Mouse (Mus musculus) heart, adult 2 months (tissue): ENCODE results near the gene Napsa. TPM values are rescaled to one million over a fixed set of nuclear protein-coding genes. Genes with fewer than 3 reads are reported as not detected.

Experiments
- DNase-seq, 2 experiments: peaks; one replicate each; pipeline ENCODE4 v3.0.0; 2021
- H3K27ac ChIP-seq: fragments of 200-600 bp; 2 replicates; pipeline ENCODE4 v1.8.1; 2022
- H3K27me3 ChIP-seq: fragments of 200-500 bp; 2 replicates; pipeline ENCODE4 v1.6.1; 2012; ENCODE audit warnings: mild to moderate bottlenecking, low read length, inconsistent platforms, mixed read lengths; ENCODE audit not compliant: control insufficient read depth, insufficient read depth
- H3K36me3 ChIP-seq: fragments of 200-500 bp; 2 replicates; pipeline ENCODE4 v1.6.1; 2012; ENCODE audit warnings: low read length, inconsistent platforms; ENCODE audit not compliant: control insufficient read depth, insufficient read depth
- H3K4me1 ChIP-seq: fragments of 200-500 bp; 2 replicates; pipeline ENCODE4 v1.6.1; 2011; ENCODE audit warnings: low read length; ENCODE audit not compliant: control insufficient read depth, insufficient read depth
- H3K4me3 ChIP-seq: fragments of 200-600 bp; 2 replicates; pipeline ENCODE4 v1.8.1; 2022
- H3K79me2 ChIP-seq: fragments of 200-500 bp; replicated peaks from 2 replicates; pipeline ENCODE4 v1.6.1; 2012; ENCODE audit warnings: mild to moderate bottlenecking, inconsistent platforms, low read length, moderate library complexity, mixed read lengths; ENCODE audit not compliant: control insufficient read depth, insufficient read depth
- H3K9ac ChIP-seq: fragments of 200-500 bp; 2 replicates; pipeline ENCODE4 v1.6.1; 2012; ENCODE audit warnings: low read depth, mild to moderate bottlenecking, control low read depth, inconsistent platforms, low read length, mixed read lengths
- CTCF ChIP-seq: fragments of 200-600 bp; IDR thresholded peaks from 2 replicates; pipeline ENCODE4 v1.8.1; 2022; ENCODE audit warnings: antibody characterized with exemption, mild to moderate bottlenecking, moderate library complexity
- EP300 ChIP-seq: fragments of 200-500 bp; IDR thresholded peaks from 2 replicates; pipeline ENCODE4 v1.6.1; 2011; ENCODE audit warnings: low read depth, low read length, control low read depth; ENCODE audit not compliant: insufficient read depth
- POLR2A ChIP-seq: fragments of 200-500 bp; IDR thresholded peaks from 2 replicates; pipeline ENCODE4 v1.6.1; 2011; ENCODE audit warnings: mild to moderate bottlenecking, low read depth, low read length, control low read depth; ENCODE audit not compliant: insufficient read depth
- WGBS: fragments of 180-500 bp; shearing (Covaris S2); methylation state at CpG from one replicate; pipeline ENCODE4 v1.1.7; 2018; 5-methylcytosine and 5-hydroxymethylcytosine counted together
- intact Hi-C: fragments of 180-260 bp; cut with DNase I; formaldehyde crosslinking; loops from one replicate; pipeline ENCODE4 v1.15.1; 2025
- polyA plus RNA-seq: library from polyadenylated mRNA; depleted of rRNA; stranded (reverse); fragments of >200 nt; gene quantifications from 2 replicates; pipeline ENCODE4 v1.2.3, GENCODE M21; 2012
- total RNA-seq, 2 experiments: library from RNA; stranded (reverse); gene quantifications; 2 replicates each; pipeline ENCODE4 v1.2.3; 2021

The Napsa gene
- total and polyA plus RNA-seq, 3 experiments = 0.76 to 4.7 (median 1.3) TPM

- WGBS = 70% methylated on average over 12 of the region's 12 CpGs
- intact Hi-C loops = no loop called here
- Histone ChIP-seq H3K27me3 (peaks cover 2% of the 10 kb centered on the region; the same call in 1 of the 2 replicates), H3K4me1 (peaks cover 1% of the 10 kb centered on the region; the same call in 1 of the 2 replicates), H3K9ac (no peak overlapping the region), H3K36me3 (no peaks in the 10 kb centered on the region), H3K79me2 (no peaks in the 10 kb centered on the region), H3K4me3 (no peak overlapping the region), H3K27ac (no peak overlapping the region)
- DNase-seq = no peak
- TF ChIP-seq EP300 = no peak
- no peak for TF ChIP-seq CTCF
- TF ChIP-seq POLR2A = no peak
Measured at GRCm38 (mm10) chr7:44598336-44598735, 26.2 kb downstream of the Napsa start.

GRCm38 (mm10) chr7:44600691-44601262, 28.6 kb downstream of the Napsa start:
- Histone ChIP-seq H3K9ac (no peak overlapping the region), H3K27me3 (peaks cover 5% of the 10 kb centered on the region), H3K27ac (no peak overlapping the region), H3K36me3 (no peaks in the 10 kb centered on the region), H3K4me3 (no peak overlapping the region), H3K4me1 (no peaks in the 10 kb centered on the region), H3K79me2 (no peaks in the 10 kb centered on the region)
- intact Hi-C loops = no loop called here
- TF ChIP-seq EP300 (no peak), POLR2A (no peak), CTCF (no peak)
- WGBS = 73% methylated on average over 10 of the region's 10 CpGs
- no peak for DNase-seq

GRCm38 (mm10) chr7:44601646-44602045, 29.5 kb downstream of the Napsa start:
- peaks cover 5% of the 10 kb centered on the region for H3K27me3 ChIP-seq
- WGBS = 14% methylated on average over 19 of the region's 19 CpGs
- no peak overlapping the region for H3K4me3 ChIP-seq
- intact Hi-C loops = no loop called here
- TF ChIP-seq POLR2A (no peak), CTCF (no peak), EP300 (no peak)
- H3K9ac ChIP-seq = no peak overlapping the region
- no peaks in the 10 kb centered on the region for H3K36me3 ChIP-seq
- H3K79me2 ChIP-seq = no peaks in the 10 kb centered on the region
- H3K4me1 ChIP-seq = no peaks in the 10 kb centered on the region
- DNase-seq = no peak
- H3K27ac ChIP-seq = no peak overlapping the region

GRCm38 (mm10) chr7:44602443-44602842, 30.3 kb downstream of the Napsa start:
- WGBS = 14% methylated on average over 11 of the region's 11 CpGs
- intact Hi-C loops = no loop called here

GRCm38 (mm10) chr7:44603186-44603855, 31.1 kb downstream of the Napsa start:
- TF ChIP-seq EP300 = no peak
- H3K36me3 ChIP-seq = no peaks in the 10 kb centered on the region
- H3K79me2 ChIP-seq = no peaks in the 10 kb centered on the region
- intact Hi-C loops = no loop called here
- no peak overlapping the region for H3K4me3 ChIP-seq
- peaks cover 5% of the 10 kb centered on the region for H3K27me3 ChIP-seq
- DNase-seq = no peak
- no peaks in the 10 kb centered on the region for H3K4me1 ChIP-seq
- H3K27ac ChIP-seq = no peak overlapping the region
- 4% methylated on average over 20 of the region's 20 CpGs for WGBS
- no peak overlapping the region for H3K9ac ChIP-seq

More at GRCm38 (mm10) chr7:44602443-44602842, 30.3 kb downstream of the Napsa start:
- DNase-seq = no peak
- Histone ChIP-seq H3K27me3 (peaks cover 5% of the 10 kb centered on the region), H3K4me1 (no peaks in the 10 kb centered on the region), H3K27ac (no peak overlapping the region), H3K9ac (no peak overlapping the region), H3K36me3 (no peaks in the 10 kb centered on the region), H3K79me2 (no peaks in the 10 kb centered on the region), H3K4me3 (no peak overlapping the region)
- TF ChIP-seq POLR2A (no peak), CTCF (no peak), EP300 (no peak)

GRCm38 (mm10) chr7:44604139-44604606, 32.0 kb downstream of the Napsa start:
- WGBS = 2% methylated on average over 25 of the region's 25 CpGs
- Histone ChIP-seq H3K79me2 (no peaks in the 10 kb centered on the region), H3K36me3 (no peaks in the 10 kb centered on the region), H3K4me3 (no peak overlapping the region), H3K27me3 (peaks cover 5% of the 10 kb centered on the region), H3K9ac (no peak overlapping the region), H3K4me1 (no peaks in the 10 kb centered on the region), H3K27ac (no peak overlapping the region)
- intact Hi-C loops = no loop called here
- DNase-seq = peak in 1 of 2 experiments; percentile 34
- no peak for TF ChIP-seq EP300
- no peak for TF ChIP-seq POLR2A
- peak; percentile 38 for TF ChIP-seq CTCF
